Mouse (Mus musculus) kidney, adult 2 months (tissue): ENCODE data around the gene Vps18. TPM values are rescaled to one million over a fixed set of nuclear protein-coding genes. Genes with fewer than 3 reads are reported as not detected.

Experiments
- DNase-seq: peaks from one replicate; pipeline ENCODE4 v3.0.0; 2021
- H3K27ac ChIP-seq: fragments of 200-500 bp; 2 replicates; pipeline ENCODE4 v1.5.1; 2012; ENCODE audit warnings: low read depth, low read length, control low read depth, inconsistent platforms; ENCODE audit not compliant: insufficient read depth
- H3K27me3 ChIP-seq: fragments of 200-500 bp; replicated peaks from 2 replicates; pipeline ENCODE4 v1.6.1; 2012; ENCODE audit warnings: mild to moderate bottlenecking, moderate library complexity, low read length, inconsistent platforms; ENCODE audit not compliant: control insufficient read depth, insufficient read depth
- H3K36me3 ChIP-seq: fragments of 200-500 bp; 2 replicates; pipeline ENCODE4 v1.6.1; 2012; ENCODE audit warnings: mild to moderate bottlenecking, moderate library complexity, low read length, inconsistent platforms; ENCODE audit not compliant: control insufficient read depth, insufficient read depth
- H3K4me1 ChIP-seq: fragments of 200-500 bp; 2 replicates; pipeline ENCODE4 v1.6.1; 2011; ENCODE audit warnings: low read length; ENCODE audit not compliant: control insufficient read depth, insufficient read depth
- H3K4me3 ChIP-seq: fragments of 200-500 bp; 2 replicates; pipeline ENCODE4 v1.5.1; 2011; ENCODE audit warnings: mild to moderate bottlenecking, low read depth, low read length, control low read depth; ENCODE audit not compliant: insufficient read depth
- CTCF ChIP-seq: fragments of 200-500 bp; conservative IDR thresholded peaks from 2 replicates; pipeline ENCODE4 v1.5.1; 2011; ENCODE audit warnings: low read depth, mild to moderate bottlenecking, control low read depth, low read length, moderate library complexity, mixed read lengths; ENCODE audit not compliant: insufficient read depth, insufficient read length
- POLR2A ChIP-seq: fragments of 200-500 bp; IDR thresholded peaks from one replicate; pipeline ENCODE4 v1.6.1; 2011; ENCODE audit warnings: low read depth, low read length, control low read depth
- WGBS: fragments of 180-500 bp; shearing (Covaris S2); methylation state at CpG from one replicate; pipeline ENCODE4 v1.1.7; 2018; 5-methylcytosine and 5-hydroxymethylcytosine counted together
- polyA plus RNA-seq: library from polyadenylated mRNA; depleted of rRNA; stranded (reverse); fragments of >200 nt; gene quantifications from 2 replicates; pipeline ENCODE4 v1.2.3, GENCODE M21; 2012

The Vps18 gene
- polyA plus RNA-seq, 1 experiment = 24.0 TPM

DNA sequence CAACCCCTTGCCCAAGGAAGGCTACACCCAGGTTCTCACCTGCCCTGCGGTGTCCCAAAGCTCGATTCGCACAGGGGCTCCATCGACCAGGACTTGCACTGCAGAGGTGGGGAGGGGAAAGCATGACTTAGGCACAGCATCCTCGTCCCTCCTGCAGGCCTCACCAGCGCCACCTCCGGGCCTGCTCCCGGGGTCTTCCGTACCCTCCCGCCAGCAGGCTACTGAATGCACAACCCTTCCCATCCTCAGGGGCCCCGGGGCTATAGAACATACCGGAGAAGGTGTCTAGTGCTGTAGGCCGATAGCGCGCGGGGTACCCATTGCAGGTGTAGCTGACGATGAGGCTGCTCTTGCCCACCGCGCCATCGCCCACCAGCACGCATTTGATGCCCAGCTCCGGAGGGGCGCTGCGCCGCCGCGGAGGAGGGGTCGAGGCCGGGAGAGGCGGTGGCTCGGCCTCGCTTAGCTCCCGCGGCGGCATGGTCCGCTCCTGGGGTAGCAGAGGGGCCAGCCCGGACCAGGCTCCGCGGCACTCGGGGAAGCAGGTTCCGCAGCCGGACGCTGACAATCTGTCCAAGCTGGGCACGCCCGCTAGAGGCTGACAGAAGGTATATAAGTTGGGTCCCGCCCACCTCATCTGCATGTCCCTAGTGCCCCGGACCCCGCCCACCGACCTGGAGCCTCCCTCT is 17.8 kb upstream of the Vps18 start, which contains the start of gene Rhov:
Gene Rhov (minus strand): TSS at position 630 of the 689 bp plus-strand sequence.
- peak within 1 kb of the TSS; percentile 58 for H3K4me3 ChIP-seq
- H3K27ac ChIP-seq = no peak within 1 kb of the TSS
- 2% methylated on average over 49 of the region's 49 CpGs for WGBS
- no peaks in the 10 kb centered on the region for H3K27me3 ChIP-seq
- peaks cover 2% of the 10 kb centered on the region; the same call in 1 of the 2 replicates for H3K4me1 ChIP-seq
- DNase-seq = peak; percentile 90
- no peaks in the 10 kb centered on the region for H3K36me3 ChIP-seq
- TF ChIP-seq POLR2A (peak; percentile 16), CTCF (no peak; the same call in 1 of the 2 replicates)

DNA sequence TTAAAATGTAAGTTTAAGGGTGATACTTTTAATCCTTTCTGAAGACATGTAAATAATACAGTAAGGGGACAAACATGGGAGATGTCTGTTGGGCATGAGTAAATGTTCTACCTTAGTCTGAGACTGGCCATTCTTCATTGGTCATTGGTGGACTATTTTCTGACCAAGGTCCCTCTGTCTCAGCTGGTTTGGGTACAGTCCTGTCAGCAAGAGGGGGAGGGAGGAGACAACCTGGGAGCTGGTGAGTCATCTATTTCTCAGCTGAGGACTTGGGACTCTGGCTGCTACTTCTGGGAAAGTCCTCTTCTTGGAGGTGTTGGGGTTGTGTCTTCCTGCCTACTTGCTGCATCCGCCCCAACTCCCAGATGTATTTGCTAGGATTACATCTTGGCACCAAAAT is 14.4 kb upstream of the Vps18 start:
- no peaks in the 10 kb centered on the region for H3K36me3 ChIP-seq
- WGBS = 56% methylated on average over 1 of the region's 1 CpGs
- no peak overlapping the region for H3K4me3 ChIP-seq
- peaks cover 2% of the 10 kb centered on the region; the same call in 1 of the 2 replicates for H3K4me1 ChIP-seq
- TF ChIP-seq CTCF (no peak), POLR2A (no peak)
- DNase-seq = peak; percentile 92
- H3K27me3 ChIP-seq = no peaks in the 10 kb centered on the region
- no peak overlapping the region for H3K27ac ChIP-seq

DNA sequence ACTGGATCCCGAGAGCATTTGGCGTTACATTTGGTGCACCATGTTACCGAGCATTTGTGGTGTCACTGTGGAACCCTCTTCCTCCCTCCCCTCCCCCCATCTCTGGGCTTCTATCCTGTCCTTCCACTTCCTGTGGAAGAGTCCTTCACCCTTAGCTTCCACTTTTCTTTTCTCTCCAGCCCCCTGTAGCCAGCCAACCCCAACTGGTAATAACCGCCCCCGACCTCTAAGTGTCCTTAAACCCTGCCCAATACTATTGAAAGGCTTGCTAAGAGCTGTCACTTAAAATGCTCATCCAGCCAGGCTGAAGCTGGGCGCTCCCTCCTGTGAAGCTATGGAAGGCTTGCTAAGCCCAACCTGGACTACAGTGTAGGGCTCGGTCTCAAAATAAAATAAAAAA is 11.6 kb upstream of the Vps18 start:
- H3K27ac ChIP-seq = no peak overlapping the region
- H3K4me1 ChIP-seq = peaks cover 2% of the 10 kb centered on the region; the same call in 1 of the 2 replicates
- H3K27me3 ChIP-seq = no peaks in the 10 kb centered on the region
- TF ChIP-seq POLR2A = no peak
- no peak for TF ChIP-seq CTCF
- no peak for DNase-seq
- H3K36me3 ChIP-seq = no peaks in the 10 kb centered on the region
- no peak overlapping the region for H3K4me3 ChIP-seq
- WGBS = 82% methylated on average over 7 of the region's 7 CpGs

DNA sequence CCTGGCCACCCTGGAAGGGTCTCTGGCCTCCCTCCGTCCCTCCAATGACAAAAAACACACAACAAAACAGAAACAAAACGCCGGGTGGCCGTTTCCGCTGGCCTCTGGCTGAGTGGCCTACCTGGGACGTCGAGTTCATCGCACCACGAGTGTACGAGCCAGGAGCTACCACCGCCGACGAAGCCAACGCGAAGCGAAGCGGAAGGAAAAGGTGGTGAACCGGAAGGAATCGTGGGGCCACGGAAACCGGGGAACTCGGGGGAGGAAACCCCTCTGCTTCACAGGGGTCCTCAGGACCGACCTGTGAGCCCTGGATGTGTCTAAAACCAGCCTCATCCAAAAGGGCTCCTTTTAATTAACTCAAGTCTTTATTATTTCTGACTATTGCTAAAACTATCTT is 10.7 kb upstream of the Vps18 start:
- WGBS = 92% methylated on average over 23 of the region's 23 CpGs
- H3K4me1 ChIP-seq = peaks cover 2% of the 10 kb centered on the region; the same call in 1 of the 2 replicates
- no peak overlapping the region for H3K27ac ChIP-seq
- no peak overlapping the region for H3K4me3 ChIP-seq
- TF ChIP-seq CTCF (no peak), POLR2A (no peak)
- no peak for DNase-seq
- no peaks in the 10 kb centered on the region for H3K36me3 ChIP-seq
- no peaks in the 10 kb centered on the region for H3K27me3 ChIP-seq

DNA sequence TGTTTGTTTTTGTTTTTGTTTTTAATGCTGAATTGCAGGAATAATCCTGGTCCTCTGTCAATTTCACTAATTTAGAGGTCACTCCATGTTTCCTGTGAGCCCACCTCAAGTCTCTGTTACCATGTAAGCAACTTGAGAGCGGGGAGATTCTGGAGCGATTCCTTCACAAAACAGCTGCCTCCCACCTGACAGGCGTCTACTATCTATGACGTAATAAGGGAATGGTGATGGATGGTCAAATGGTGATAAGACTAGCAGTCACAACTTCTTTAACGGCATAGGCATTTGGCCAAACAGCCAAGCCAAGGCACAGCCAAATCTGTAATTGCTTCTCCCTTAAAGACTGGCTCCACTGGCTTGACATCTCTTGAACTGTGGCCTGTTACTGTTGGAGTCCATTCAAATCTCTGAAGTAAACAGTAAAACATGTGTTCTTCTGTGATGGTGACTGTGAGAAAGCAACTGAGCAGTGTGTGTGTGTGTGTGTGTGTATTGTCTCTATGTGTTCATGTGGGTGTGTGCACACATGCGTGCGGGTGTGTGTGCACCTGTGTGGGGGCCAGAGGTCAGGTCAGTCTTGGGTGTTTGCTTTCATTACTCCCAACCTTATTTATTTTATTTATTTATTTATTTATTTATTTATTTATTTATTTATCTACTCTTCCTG is 6.5 kb upstream of the Vps18 start:
- Histone ChIP-seq H3K27me3 (no peaks in the 10 kb centered on the region), H3K27ac (no peak overlapping the region), H3K4me3 (no peak overlapping the region), H3K4me1 (no peaks in the 10 kb centered on the region), H3K36me3 (no peaks in the 10 kb centered on the region)
- TF ChIP-seq CTCF (no peak), POLR2A (no peak)
- no peak for DNase-seq
- 75% methylated on average over 7 of the region's 7 CpGs for WGBS

DNA sequence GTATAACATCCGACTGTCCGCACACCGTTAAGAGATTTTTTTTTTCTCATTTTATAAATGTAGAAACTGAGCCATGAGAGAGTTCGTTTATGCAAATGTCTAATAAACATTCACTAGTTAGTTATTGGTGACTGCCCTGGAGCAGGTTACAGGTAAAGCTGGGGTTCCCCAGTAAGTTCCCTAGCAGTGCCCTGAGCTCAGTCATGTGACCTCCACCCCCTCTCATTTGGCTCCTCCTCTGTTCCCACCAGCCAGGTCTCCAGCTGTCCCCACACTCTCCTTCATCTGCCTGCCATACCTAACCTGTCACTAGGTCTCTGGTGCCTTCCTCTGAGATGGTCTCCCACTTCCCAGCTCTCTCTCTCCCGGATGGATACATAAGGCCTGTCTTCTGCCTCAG is 1.2 kb upstream of the Vps18 start:
- Histone ChIP-seq H3K4me1 (peaks cover 10% of the 10 kb centered on the region; the same call in 1 of the 2 replicates), H3K27me3 (no peaks in the 10 kb centered on the region), H3K4me3 (no peak overlapping the region), H3K27ac (no peak overlapping the region), H3K36me3 (no peaks in the 10 kb centered on the region)
- no peak for TF ChIP-seq POLR2A
- no peak for TF ChIP-seq CTCF
- WGBS = 79% methylated on average over 5 of the region's 5 CpGs
- no peak for DNase-seq

DNA sequence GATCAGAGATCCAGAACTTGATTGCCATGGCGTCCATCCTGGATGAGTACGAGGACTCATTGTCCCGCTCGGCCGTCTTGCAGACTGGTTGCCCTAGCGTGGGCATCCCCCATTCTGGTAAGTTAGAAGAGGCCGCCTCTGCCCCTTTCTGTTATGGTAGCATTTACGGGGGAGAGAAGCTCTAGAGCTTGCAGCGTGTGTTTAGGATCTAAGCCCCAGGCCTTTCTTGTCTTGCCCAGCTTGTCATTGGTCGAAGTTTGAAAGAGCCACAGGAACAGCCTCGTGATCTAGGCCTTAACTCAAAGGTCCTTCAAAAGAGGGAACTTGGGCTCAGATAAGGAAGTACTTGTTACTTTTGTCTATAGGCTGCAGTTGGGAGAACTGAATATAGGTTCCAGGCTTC is 475 bp downstream of the Vps18 start:
- no peak overlapping the region; the same call in 1 of the 2 replicates for H3K27ac ChIP-seq
- 0% methylated on average over 11 of the region's 11 CpGs for WGBS
- peaks cover 10% of the 10 kb centered on the region; the same call in 1 of the 2 replicates for H3K4me1 ChIP-seq
- DNase-seq = no peak
- H3K36me3 ChIP-seq = no peaks in the 10 kb centered on the region
- H3K4me3 ChIP-seq = peak overlapping the region; percentile 69
- TF ChIP-seq POLR2A (no peak), CTCF (no peak)
- no peaks in the 10 kb centered on the region for H3K27me3 ChIP-seq
